Mouse (Mus musculus): ENCODE data around the gene Phf24. TPM values are rescaled to one million over a fixed set of nuclear protein-coding genes. Genes with fewer than 3 reads are reported as not detected.

Gene Phf24
- 14.8 and 15.2 TPM in 2 replicates for polyA plus RNA-seq (2015; fragmentation: Nextera tagmentation; extraction: Ambion mirVana)

GRCm38 (mm10) chr4:42916617-42917401 is at the start of gene Phf24:
Gene Phf24, plus strand, starts transcription at chr4:42916660.
- Histone ChIP-seq H3K4me3 (replicated peaks) (peak within 1 kb of the TSS; percentile 66), H3K9me3 (no peaks in the 10 kb centered on the region), H3K27ac (peak within 1 kb of the TSS; percentile 60), H3K4me2 (replicated peaks) (peak within 1 kb of the TSS; percentile 80), H3K9ac (replicated peaks) (peak within 1 kb of the TSS; percentile 84), H3K4me1 (replicated peaks) (peaks cover 17% of the 10 kb centered on the region), H3K27me3 (peaks cover 23% of the 10 kb centered on the region), H3K36me3 (no peaks in the 10 kb centered on the region)
- 1% methylated on average over 36 of the region's 90 CpGs for WGBS
- ATAC-seq: peak; percentile 88

- Histone ChIP-seq H3K36me3 (no peaks in the 10 kb centered on the region), H3K4me3 (replicated peaks) (no peak overlapping the region), H3K9ac (replicated peaks) (no peak overlapping the region), H3K27me3 (no peaks in the 10 kb centered on the region), H3K4me2 (replicated peaks) (no peak overlapping the region), H3K9me3 (no peaks in the 10 kb centered on the region), H3K27ac (no peak overlapping the region), H3K4me1 (replicated peaks) (no peaks in the 10 kb centered on the region)
- 78% methylated on average over 3 of the region's 3 CpGs for WGBS
- no peak for ATAC-seq
Measured at GRCm38 (mm10) chr4:42867390-42867789, 49.1 kb upstream of the Phf24 start.

- H3K4me1 ChIP-seq (replicated peaks): no peaks in the 10 kb centered on the region
- no peak overlapping the region for H3K4me3 ChIP-seq (replicated peaks)
- no peaks in the 10 kb centered on the region for H3K36me3 ChIP-seq
- H3K27me3 ChIP-seq: no peaks in the 10 kb centered on the region
- H3K9me3 ChIP-seq: no peaks in the 10 kb centered on the region
- H3K27ac ChIP-seq: no peak overlapping the region
- H3K9ac ChIP-seq (replicated peaks): no peak overlapping the region
- 86% methylated on average over 5 of the region's 5 CpGs for WGBS
- no peak overlapping the region for H3K4me2 ChIP-seq (replicated peaks)
- no peak for ATAC-seq
Measured at GRCm38 (mm10) chr4:42868193-42868592, 48.3 kb upstream of the Phf24 start.

GRCm38 (mm10) chr4:42870748-42871147 is 45.7 kb upstream of the Phf24 start:
- no peaks in the 10 kb centered on the region for H3K9me3 ChIP-seq
- H3K27ac ChIP-seq: no peak overlapping the region
- H3K27me3 ChIP-seq: no peaks in the 10 kb centered on the region
- no peaks in the 10 kb centered on the region for H3K36me3 ChIP-seq
- H3K9ac ChIP-seq (replicated peaks): no peak overlapping the region
- no peaks in the 10 kb centered on the region for H3K4me1 ChIP-seq (replicated peaks)
- no peak overlapping the region for H3K4me2 ChIP-seq (replicated peaks)
- no peak overlapping the region for H3K4me3 ChIP-seq (replicated peaks)
- WGBS: 83% methylated on average over 5 of the region's 5 CpGs
- ATAC-seq: no peak

- H3K9me3 ChIP-seq: no peaks in the 10 kb centered on the region
- H3K9ac ChIP-seq (replicated peaks): no peak overlapping the region
- no peaks in the 10 kb centered on the region for H3K36me3 ChIP-seq
- no peak overlapping the region for H3K4me2 ChIP-seq (replicated peaks)
- no peak overlapping the region for H3K4me3 ChIP-seq (replicated peaks)
- H3K27me3 ChIP-seq: no peaks in the 10 kb centered on the region
- ATAC-seq: no peak
- WGBS: 97% methylated on average over 7 of the region's 7 CpGs
- no peaks in the 10 kb centered on the region for H3K4me1 ChIP-seq (replicated peaks)
- no peak overlapping the region for H3K27ac ChIP-seq
Measured at GRCm38 (mm10) chr4:42872151-42872550, 44.3 kb upstream of the Phf24 start.

GRCm38 (mm10) chr4:42872746-42873435 is 43.6 kb upstream of the Phf24 start:
- Histone ChIP-seq H3K27ac (no peak overlapping the region), H3K36me3 (no peaks in the 10 kb centered on the region), H3K9ac (replicated peaks) (no peak overlapping the region), H3K4me3 (replicated peaks) (no peak overlapping the region), H3K9me3 (no peaks in the 10 kb centered on the region), H3K4me1 (replicated peaks) (no peaks in the 10 kb centered on the region), H3K27me3 (no peaks in the 10 kb centered on the region), H3K4me2 (replicated peaks) (no peak overlapping the region)
- no peak for ATAC-seq
- 92% methylated on average over 16 of the region's 16 CpGs for WGBS

GRCm38 (mm10) chr4:42874134-42874533 is 42.3 kb upstream of the Phf24 start, which contains the start of gene Fam205c:
Gene Fam205c, minus strand, starts transcription at chr4:42874234.
- H3K4me3 ChIP-seq (replicated peaks): no peak within 1 kb of the TSS
- no peak within 1 kb of the TSS for H3K4me2 ChIP-seq (replicated peaks)
- no peaks in the 10 kb centered on the region for H3K36me3 ChIP-seq
- no peak within 1 kb of the TSS for H3K27ac ChIP-seq
- WGBS: 86% methylated on average over 7 of the region's 7 CpGs
- ATAC-seq: no peak
- no peak within 1 kb of the TSS for H3K9ac ChIP-seq (replicated peaks)
- no peaks in the 10 kb centered on the region for H3K9me3 ChIP-seq
- H3K27me3 ChIP-seq: no peaks in the 10 kb centered on the region
- H3K4me1 ChIP-seq (replicated peaks): no peaks in the 10 kb centered on the region

GRCm38 (mm10) chr4:42876586-42877291 is 39.7 kb upstream of the Phf24 start:
- Histone ChIP-seq H3K9ac (replicated peaks) (no peak overlapping the region), H3K9me3 (no peaks in the 10 kb centered on the region), H3K4me2 (replicated peaks) (no peak overlapping the region), H3K27me3 (no peaks in the 10 kb centered on the region), H3K36me3 (no peaks in the 10 kb centered on the region), H3K4me1 (replicated peaks) (no peaks in the 10 kb centered on the region), H3K27ac (no peak overlapping the region), H3K4me3 (replicated peaks) (no peak overlapping the region)
- peak; percentile 90 for ATAC-seq
- 36% methylated on average over 5 of the region's 5 CpGs for WGBS

- WGBS: 78% methylated on average over 2 of the region's 2 CpGs
- Histone ChIP-seq H3K4me2 (replicated peaks) (no peak overlapping the region), H3K9ac (replicated peaks) (no peak overlapping the region), H3K4me1 (replicated peaks) (no peaks in the 10 kb centered on the region), H3K9me3 (no peaks in the 10 kb centered on the region), H3K27me3 (no peaks in the 10 kb centered on the region), H3K4me3 (replicated peaks) (no peak overlapping the region), H3K36me3 (no peaks in the 10 kb centered on the region), H3K27ac (no peak overlapping the region)
- no peak for ATAC-seq
Measured at GRCm38 (mm10) chr4:42877657-42878056, 38.8 kb upstream of the Phf24 start.

GRCm38 (mm10) chr4:42879829-42880676 is 36.4 kb upstream of the Phf24 start:
- no peak overlapping the region for H3K4me2 ChIP-seq (replicated peaks)
- H3K36me3 ChIP-seq: no peaks in the 10 kb centered on the region
- H3K9me3 ChIP-seq: no peaks in the 10 kb centered on the region
- H3K27ac ChIP-seq: no peak overlapping the region
- no peaks in the 10 kb centered on the region for H3K27me3 ChIP-seq
- no peak for ATAC-seq
- no peak overlapping the region for H3K4me3 ChIP-seq (replicated peaks)
- WGBS: 81% methylated on average over 16 of the region's 16 CpGs
- no peaks in the 10 kb centered on the region for H3K4me1 ChIP-seq (replicated peaks)
- H3K9ac ChIP-seq (replicated peaks): no peak overlapping the region

- Histone ChIP-seq H3K36me3 (no peaks in the 10 kb centered on the region), H3K4me1 (replicated peaks) (no peaks in the 10 kb centered on the region), H3K27ac (no peak overlapping the region), H3K4me3 (replicated peaks) (no peak overlapping the region), H3K9me3 (no peaks in the 10 kb centered on the region), H3K9ac (replicated peaks) (no peak overlapping the region), H3K27me3 (no peaks in the 10 kb centered on the region), H3K4me2 (replicated peaks) (no peak overlapping the region)
- ATAC-seq: no peak
- 52% methylated on average over 1 of the region's 1 CpGs for WGBS
Measured at GRCm38 (mm10) chr4:42880677-42880948, 35.8 kb upstream of the Phf24 start.

Measured in midbrain, embryonic 13.5 days (tissue).